Mouse (Mus musculus) lung, adult 2 months (tissue): ENCODE measurements around the gene Lipc.

Source experiments
- CTCF ChIP-seq: fragments of 200-500 bp; IDR thresholded peaks from 2 replicates; pipeline ENCODE4 v1.5.1; 2011; ENCODE audit warnings: mild to moderate bottlenecking, low read length, control low read depth; ENCODE audit not compliant: insufficient read depth
- POLR2A ChIP-seq: fragments of 200-500 bp; IDR thresholded peaks from 2 replicates; pipeline ENCODE4 v1.6.1; 2011; ENCODE audit warnings: low read depth, mild to moderate bottlenecking, control low read depth, low read length, borderline replicate concordance; ENCODE audit errors: extremely low read depth

DNA sequence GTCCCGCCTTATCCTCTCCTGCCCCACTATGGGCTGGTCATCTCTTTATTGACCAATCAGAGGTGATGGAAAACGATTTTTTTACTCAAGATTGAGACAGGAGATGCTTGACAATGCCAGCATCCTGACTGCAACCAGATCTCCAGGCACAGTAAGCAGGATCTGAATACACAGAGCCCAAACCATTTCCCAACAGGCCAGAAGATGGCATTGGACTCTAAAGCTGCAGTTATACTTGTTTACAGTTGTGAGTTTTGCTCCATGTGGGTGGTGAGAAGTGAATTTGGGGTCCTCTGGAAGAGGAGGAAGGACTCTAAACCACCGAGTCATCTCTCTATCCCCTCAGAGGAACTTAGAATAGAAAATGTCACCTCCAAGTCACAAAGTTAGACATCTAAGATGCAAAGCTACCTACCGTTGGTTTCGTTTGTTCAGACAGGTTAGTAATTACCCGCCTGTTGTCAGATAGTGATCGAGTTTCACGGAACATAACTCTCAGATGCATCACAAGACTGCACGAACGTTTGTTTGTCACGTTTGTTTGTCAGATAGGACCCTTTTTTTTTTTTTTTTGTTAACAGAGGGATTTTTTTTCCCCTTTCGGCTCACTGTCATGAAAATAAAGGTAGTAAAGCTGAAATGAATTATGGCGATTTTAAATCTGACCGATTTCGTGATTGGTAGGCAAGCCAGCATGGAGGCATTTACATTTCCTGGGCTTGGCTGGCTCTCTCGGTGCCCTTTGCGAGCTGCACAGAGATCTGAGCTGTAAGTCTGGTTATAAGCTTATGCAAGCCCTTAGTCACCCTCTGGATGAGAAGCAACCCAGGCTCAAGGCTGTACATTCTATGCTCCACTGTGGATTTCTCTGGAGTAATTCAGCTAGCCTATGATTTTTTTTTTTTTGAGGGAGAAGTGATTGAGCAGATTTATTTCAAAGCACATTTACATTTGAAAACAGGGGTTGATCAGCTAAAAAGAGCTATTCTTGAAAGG is 14.3 kb upstream of the Lipc start:
- TF ChIP-seq CTCF (no peak), POLR2A (no peak)
